Mouse (Mus musculus): Measurements from ENCODE around the gene Tfec. TPM values are rescaled to one million over a fixed set of nuclear protein-coding genes. Genes with fewer than 3 reads are reported as not detected.

Gene Tfec
- polyA plus RNA-seq (2021; fragmentation: Nextera tagmentation), result 0.09 TPM in 1 of 2 replicates, not detected in the other
- long read RNA-seq, experiment 1, result 0 reads
- long read RNA-seq, experiment 2, result 0 reads

DNA sequence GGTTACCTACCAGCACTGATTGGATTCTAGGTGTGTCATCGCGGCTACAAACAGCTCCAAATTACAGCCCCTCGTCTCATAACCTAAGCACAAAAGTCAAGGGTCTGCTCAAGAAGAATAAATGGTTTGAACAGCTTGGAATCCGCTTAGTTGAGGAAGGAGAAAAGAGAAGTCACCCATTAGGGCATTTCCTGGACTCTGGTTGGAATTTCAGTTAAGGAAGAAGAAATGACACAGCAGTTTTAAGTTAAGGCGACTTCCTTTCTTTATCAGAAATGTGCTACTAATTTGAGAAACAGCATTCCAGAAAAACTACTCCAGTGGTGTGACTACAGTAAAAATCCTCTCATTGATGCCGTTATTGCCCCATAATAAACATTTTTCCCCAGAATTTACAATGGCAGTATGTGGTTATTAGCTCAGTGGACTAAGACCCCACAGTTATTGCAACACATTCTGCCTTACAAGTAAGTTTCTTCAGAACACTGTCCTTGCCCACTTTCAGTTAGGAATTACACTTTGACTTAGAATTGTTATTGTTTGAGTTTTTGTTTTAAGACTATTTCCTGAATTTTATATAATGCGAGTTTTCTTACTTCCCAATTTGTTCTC lies at the start of gene Tfec:
TSS of gene Tfec (minus strand) at position 191 of the 612 bp plus-strand sequence.

Other genes with a start within 250 kb of the Tfec start
- gene Tes, start 166.7 kb upstream of the Tfec start, polyA plus RNA-seq (2021; fragmentation: Nextera tagmentation), result 1.4 and 1.5 TPM in 2 replicates